Mouse (Mus musculus) liver, adult 2 months (tissue): ENCODE data around the gene Ttc9c.
"Not testable (repeated sequence)": the region's sequence is repeated elsewhere in the genome, so short reads cannot be mapped to it uniquely, and the experiment has no call there.

ENCODE experiments used
- CTCF ChIP-seq: fragments of 200-500 bp; IDR thresholded peaks from 2 replicates; pipeline ENCODE4 v1.5.1; 2011; ENCODE audit warnings: low read depth, low read length, control low read depth
- POLR2A ChIP-seq: fragments of 200-500 bp; IDR thresholded peaks from 2 replicates; pipeline ENCODE4 v1.6.1; 2011; ENCODE audit warnings: low read length, control low read depth; ENCODE audit not compliant: insufficient read depth; ENCODE audit errors: extremely low read depth

- not testable (repeated sequence) for TF ChIP-seq CTCF, POLR2A
These were observed 17.2 kb upstream of the Ttc9c start for GRCm38 (mm10) chr19:8836327-8836726.
